Mouse (Mus musculus) CH12.LX (cell line): ENCODE measurements around the gene Usp39.

ENCODE experiments used
- CTCF ChIP-seq, 2 experiments: IDR thresholded peaks in 1 of 2; conservative IDR thresholded peaks in 1 of 2; 2 replicates each; pipeline ENCODE4 v1.5.1; 2011 to 2012; ENCODE audit warnings: low read depth in 2 of 2, low read length in 2 of 2, improper control_type of control experiment in 1 of 2, inconsistent platforms in 1 of 2, mild to moderate bottlenecking in 1 of 2, moderate library complexity in 1 of 2
- MAFK ChIP-seq: IDR thresholded peaks from 2 replicates; pipeline ENCODE4 v1.6.1; 2011; ENCODE audit warnings: low read length, improper control_type of control experiment; ENCODE audit not compliant: insufficient replicate concordance
- NELFE ChIP-seq: IDR thresholded peaks from 2 replicates; pipeline ENCODE4 v1.6.1; 2011; ENCODE audit warnings: low read depth, low read length, improper control_type of control experiment
- POLR2AphosphoS2 ChIP-seq: IDR thresholded peaks from 2 replicates; pipeline ENCODE4 v1.6.1; 2011; ENCODE audit warnings: low read depth, low read length, improper control_type of control experiment
- SIN3A ChIP-seq: IDR thresholded peaks from 2 replicates; pipeline ENCODE4 v1.6.1; 2012; ENCODE audit warnings: low read length, improper control_type of control experiment, inconsistent platforms
- TCF12 ChIP-seq: IDR thresholded peaks from 2 replicates; pipeline ENCODE4 v1.6.1; 2014; ENCODE audit warnings: low read depth, mild to moderate bottlenecking, inconsistent platforms, low read length, improper control_type of control experiment
- USF1 ChIP-seq: IDR thresholded peaks from 2 replicates; pipeline ENCODE4 v1.6.1; 2014; ENCODE audit warnings: low read depth, mild to moderate bottlenecking, inconsistent platforms, low read length, improper control_type of control experiment
- ZC3H11A ChIP-seq: IDR thresholded peaks from 2 replicates; pipeline ENCODE4 v1.6.1; 2012; ENCODE audit warnings: low read depth, mild to moderate bottlenecking, inconsistent platforms, low read length, improper control_type of control experiment
- ZNF384 ChIP-seq: IDR thresholded peaks from 2 replicates; pipeline ENCODE4 v1.6.1; 2012; ENCODE audit warnings: low read depth, low read length, improper control_type of control experiment, inconsistent platforms

- TF ChIP-seq SIN3A (peak; percentile 67), POLR2AphosphoS2 (peak; percentile 75), ZC3H11A (no peak), NELFE (peak; percentile 92), TCF12 (peak; percentile 88), CTCF (conservative IDR thresholded peaks at IDR 0.05 in 1 of 2, IDR thresholded peaks at IDR 0.05 in 1 of 2; ENCODE audit: low read depth in 2 of 2, low read length in 2 of 2) (peak in 1 of 2 experiments; percentile 51; a peak in 2 of 4 replicates), MAFK (no peak), USF1 (no peak), ZNF384 (no peak)
Observed at GRCm38 (mm10) chr6:72347166-72347941, 2.4 kb upstream of the Usp39 start, which contains the start of gene 0610030E20Rik.
